Mouse (Mus musculus) layer of hippocampus, adult 2 months (tissue): ENCODE results near the gene Tbc1d2. TPM values are rescaled to one million over a fixed set of nuclear protein-coding genes. Genes with fewer than 3 reads are reported as not detected.
A peak's percentile ranks its signal among the peaks of the same experiment; 100 is the strongest.
"Not testable (repeated sequence)": the region's sequence is repeated elsewhere in the genome, so short reads cannot be mapped to it uniquely, and the experiment has no call there.

ENCODE experiments used
- DNase-seq, 2 experiments: peaks; one replicate each; pipeline ENCODE4 v3.0.0; 2022; ENCODE audit warnings: low spot score in 2 of 2
- H3K27ac ChIP-seq: fragments of 200-600 bp; 2 replicates; pipeline ENCODE4 v1.8.1; 2022
- H3K4me3 ChIP-seq: fragments of 200-600 bp; 2 replicates; pipeline ENCODE4 v1.8.1; 2022; ENCODE audit warnings: mild to moderate bottlenecking
- CTCF ChIP-seq: fragments of 200-600 bp; conservative IDR thresholded peaks from 2 replicates; pipeline ENCODE4 v1.8.1; 2022; ENCODE audit warnings: antibody characterized with exemption, mild to moderate bottlenecking, moderate library complexity
- total RNA-seq, 2 experiments: library from RNA; stranded (reverse); gene quantifications; 2 replicates each; pipeline ENCODE4 v1.2.3; 2021

Tbc1d2 gene
- total RNA-seq, 2 experiments from 2014 or later, result 2.6 to 3.1 TPM

DNA sequence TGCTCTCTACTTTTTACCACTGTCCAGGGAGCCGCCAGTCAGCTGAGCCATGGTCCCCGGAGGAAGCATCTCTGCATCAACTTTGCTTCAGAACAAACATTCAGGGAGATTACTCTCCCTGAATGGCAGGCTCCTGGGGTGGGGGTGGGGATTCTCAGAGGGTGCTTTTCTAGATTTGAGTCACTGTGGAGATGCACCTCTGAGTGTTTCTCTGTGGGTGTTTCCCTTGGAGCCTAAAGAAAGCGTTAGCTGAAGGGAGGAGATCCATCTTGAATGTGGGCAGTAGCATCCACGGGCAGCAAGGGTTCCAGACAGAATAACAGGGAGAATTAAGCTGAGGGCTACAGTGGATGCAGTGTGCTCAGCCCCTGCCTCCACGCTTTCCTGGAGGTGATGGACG, 15.1 kb downstream of the Tbc1d2 start:
- TF ChIP-seq CTCF, result no peak
- H3K27ac ChIP-seq, result no peak overlapping the region
- H3K4me3 ChIP-seq, result no peak overlapping the region
- no peak for DNase-seq

DNA sequence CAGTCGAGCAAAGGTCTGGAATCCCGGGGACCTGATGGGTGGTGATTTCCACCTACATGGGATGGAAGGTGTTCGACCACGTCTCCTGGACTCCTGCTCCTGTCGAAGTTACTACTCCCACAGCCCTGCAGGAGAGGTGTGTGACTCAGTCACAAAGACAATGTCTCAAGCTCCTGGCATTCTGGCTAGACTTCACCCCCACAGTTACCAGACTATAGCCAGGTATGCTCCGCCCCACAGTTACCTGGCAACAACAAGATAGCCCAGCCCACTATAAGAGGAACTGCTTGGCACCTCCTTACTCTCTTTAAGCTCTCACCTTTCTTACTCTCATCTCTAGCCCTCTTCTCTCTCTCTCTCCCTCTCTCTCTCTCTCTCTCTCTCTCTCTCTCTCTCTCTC, 16.4 kb downstream of the Tbc1d2 start:
- not testable (repeated sequence) for DNase-seq, H3K27ac ChIP-seq

DNA sequence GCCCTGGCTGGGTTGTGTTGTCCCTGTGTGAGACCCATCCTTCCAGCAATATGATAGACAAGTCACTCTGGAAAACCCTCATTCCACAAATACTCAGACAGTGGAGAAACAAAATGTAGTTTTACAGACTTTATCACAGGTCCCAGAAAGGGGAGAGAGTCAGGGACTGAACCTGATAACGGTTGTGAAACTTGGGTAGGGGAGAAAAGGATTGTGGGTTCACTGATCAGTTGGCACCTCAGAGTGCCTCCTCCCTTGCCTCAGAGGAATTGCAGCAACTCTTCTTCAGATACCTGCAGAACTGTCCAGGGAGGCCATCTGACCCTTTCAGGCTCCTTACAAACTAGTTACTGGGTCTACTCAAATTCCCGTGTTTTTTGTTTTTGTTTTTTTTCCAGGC, 17.5 kb downstream of the Tbc1d2 start:
- no peak for DNase-seq
- Histone ChIP-seq H3K4me3 (no peak overlapping the region), H3K27ac (no peak overlapping the region)
- no peak for TF ChIP-seq CTCF

More for the DNA sequence above, 16.4 kb downstream of the Tbc1d2 start:
- H3K4me3 ChIP-seq, result not testable (repeated sequence)

DNA sequence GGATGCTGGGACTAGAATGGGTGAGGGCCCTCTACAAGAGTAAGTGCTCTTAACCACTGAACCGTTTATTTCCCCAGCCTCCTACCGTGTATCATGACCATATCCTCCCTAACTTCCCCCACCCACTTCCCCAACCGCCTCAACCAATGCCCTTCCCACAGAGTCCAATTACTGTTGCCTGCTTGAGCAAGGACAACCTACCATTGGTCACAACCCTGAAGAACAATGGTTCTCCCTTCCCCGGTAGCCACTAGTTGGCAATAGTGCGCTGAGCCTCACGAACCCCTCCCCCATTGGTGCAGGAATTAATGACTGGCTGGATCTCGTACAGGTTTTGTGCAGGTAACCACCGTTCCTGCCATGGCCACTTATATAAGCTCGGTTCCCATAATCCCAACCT, 19.6 kb downstream of the Tbc1d2 start:
- no peak for DNase-seq
- Histone ChIP-seq H3K27ac (no peak overlapping the region), H3K4me3 (no peak overlapping the region)
- TF ChIP-seq CTCF, result peak; percentile 62

DNA sequence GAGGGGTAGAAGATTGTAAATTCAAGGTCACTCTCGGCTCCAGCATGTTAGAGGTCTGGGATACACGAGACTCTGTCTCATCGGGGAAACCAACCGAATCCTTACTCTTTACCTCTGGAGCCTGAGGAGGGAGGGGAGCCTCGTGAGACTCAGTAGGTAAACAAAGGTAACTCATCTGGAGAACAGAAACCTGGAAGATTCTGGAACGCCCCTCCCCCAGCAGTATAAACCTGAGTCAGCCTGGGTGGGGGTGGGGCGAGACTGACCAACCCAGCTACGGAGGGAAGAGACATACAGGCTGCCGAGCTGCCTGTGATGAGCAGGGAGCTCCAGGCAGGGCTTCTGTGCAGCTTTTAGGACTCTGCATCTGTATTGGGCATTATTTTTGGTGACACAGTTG, 21.1 kb downstream of the Tbc1d2 start:
- DNase-seq, result no peak
- no peak for TF ChIP-seq CTCF
- Histone ChIP-seq H3K27ac (no peak overlapping the region), H3K4me3 (no peak overlapping the region)

DNA sequence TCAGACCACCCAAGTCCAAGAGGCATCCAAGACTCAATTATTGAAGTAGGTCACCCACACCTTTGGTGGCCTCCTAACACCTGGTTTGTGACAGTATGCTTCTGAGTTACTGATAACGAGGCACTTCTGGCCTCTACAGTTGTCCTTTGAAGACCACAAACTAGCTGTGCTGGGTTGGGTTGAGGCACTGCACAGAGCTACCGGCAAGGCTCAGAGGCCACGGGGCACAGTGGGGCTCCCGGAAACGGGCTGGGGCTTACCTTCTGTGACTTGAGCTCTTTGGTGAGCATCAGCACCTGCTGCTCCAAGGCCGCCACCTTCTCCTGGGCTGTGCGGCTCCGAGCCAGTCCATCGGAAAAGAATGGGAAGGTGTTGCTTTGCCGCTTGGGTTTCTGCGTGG, 21.9 kb downstream of the Tbc1d2 start:
- Histone ChIP-seq H3K4me3 (no peak overlapping the region), H3K27ac (no peak overlapping the region)
- DNase-seq, result no peak
- TF ChIP-seq CTCF, result no peak

DNA sequence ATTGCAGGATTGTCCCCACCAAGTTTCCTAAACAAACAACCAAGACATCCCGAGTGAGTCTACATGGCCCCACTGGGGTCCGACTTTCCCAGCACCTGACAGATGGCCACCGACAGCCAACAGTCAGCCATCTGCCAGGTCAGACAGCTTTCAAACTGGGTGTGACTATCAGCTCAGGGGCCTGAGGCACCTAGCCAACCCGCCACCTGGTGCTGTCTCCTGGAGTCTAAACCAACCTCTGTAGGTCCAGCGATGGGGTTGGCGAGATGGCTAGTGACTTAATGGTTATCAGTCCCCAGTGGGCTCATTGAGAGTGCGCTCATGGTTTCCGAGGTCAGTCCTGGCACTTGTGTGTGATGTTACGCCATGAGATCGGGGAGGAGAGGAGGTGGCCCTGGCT, 24.9 kb downstream of the Tbc1d2 start:
- Histone ChIP-seq H3K27ac (no peak overlapping the region), H3K4me3 (no peak overlapping the region)
- TF ChIP-seq CTCF, result no peak
- no peak for DNase-seq

DNA sequence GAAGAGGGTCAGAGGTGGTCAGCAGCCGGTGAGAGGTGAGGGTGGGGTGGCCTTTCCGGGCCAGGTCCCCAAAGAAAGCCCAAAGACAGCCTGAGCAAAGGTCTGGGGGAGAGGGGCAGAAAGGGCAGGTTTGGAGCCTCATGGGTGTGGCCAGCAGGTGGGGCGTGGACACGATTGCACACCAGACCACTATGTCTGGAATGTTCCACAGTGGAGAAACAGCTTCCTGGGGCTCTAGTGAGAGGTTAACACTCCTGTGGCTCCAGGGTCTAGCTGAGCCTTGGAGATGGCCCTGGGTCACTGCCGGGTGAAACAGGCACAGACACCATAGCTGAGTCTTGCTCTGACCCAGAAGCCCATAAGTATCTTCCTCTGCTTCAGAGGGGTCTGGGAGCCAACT, 27.0 kb downstream of the Tbc1d2 start:
- no peak overlapping the region for H3K4me3 ChIP-seq
- TF ChIP-seq CTCF, result no peak
- H3K27ac ChIP-seq, result no peak overlapping the region
- DNase-seq, result no peak

DNA sequence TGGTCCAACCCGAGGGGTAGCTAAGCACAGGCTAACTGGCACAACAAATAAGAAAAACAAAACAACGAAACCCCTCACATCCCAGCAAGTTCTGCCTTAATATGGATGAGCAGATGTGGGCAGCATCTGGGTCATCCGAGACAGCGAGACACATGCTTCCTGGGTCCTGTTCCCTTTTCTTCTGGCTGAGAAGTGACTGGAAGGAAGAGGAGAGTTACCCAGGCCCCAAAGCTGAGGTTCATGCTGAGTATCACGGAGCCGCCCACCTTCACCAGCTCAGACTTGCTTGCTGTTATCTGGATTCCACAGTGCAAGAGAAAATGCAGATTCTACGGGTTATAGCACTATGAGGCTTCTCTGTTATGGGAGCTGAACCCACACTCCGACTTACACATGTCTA, 29.1 kb downstream of the Tbc1d2 start:
- H3K4me3 ChIP-seq, result no peak overlapping the region
- no peak for TF ChIP-seq CTCF
- no peak for DNase-seq
- H3K27ac ChIP-seq, result no peak overlapping the region

DNA sequence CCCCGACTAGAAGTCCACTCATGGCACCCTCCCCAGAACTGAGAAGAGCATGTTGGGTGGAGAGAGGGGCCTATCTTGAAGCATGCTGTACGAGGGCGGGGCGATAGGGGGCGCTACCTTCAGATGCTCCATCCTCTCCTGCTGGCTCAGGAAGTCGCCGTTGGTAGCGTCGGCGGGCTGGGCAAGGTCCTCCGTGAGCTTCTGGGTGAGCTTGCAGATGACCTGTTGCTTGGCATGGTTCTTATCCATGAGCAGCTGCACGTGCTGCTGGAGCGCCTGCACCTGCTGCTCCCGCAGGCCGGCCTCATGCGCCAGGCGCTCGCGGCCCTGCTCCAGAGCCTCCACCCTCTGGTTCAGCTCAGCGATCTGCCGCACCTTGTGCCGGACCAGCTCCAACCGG, 29.7 kb downstream of the Tbc1d2 start:
- DNase-seq, result no peak
- Histone ChIP-seq H3K4me3 (no peak overlapping the region; the same call in 1 of the 2 replicates), H3K27ac (no peak overlapping the region)
- TF ChIP-seq CTCF, result peak; percentile 70

DNA sequence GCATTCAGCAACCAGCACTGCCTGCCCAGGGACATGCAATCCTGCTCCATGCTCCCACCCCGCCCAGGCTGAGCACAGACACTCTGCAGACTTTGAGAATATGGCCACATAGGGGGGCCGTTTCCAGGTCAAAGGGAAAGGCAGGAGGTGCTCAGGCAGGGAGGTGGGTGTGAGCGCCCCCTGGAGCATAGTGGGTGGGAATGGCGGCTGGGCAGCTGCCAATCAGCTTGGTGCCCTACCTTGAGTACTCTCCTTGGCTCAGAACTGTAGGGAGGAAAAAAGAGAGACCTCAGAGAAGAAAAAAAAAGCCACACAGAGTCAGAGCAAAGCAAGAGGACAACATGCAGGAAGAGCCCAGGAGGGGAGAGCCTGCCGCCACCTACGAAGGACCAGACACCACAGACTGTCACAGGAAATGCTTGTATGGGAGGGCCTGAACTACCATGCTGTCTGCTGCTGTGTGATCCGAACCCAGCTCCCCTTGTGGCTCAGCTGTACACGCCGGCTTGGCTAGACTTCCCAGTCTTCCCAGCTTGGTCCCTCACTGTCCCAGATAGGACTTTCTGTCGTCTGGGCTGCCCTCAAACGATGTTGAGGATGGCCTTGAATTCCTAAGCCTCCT, 31.7 kb downstream of the Tbc1d2 start:
- no peak overlapping the region for H3K4me3 ChIP-seq
- no peak overlapping the region for H3K27ac ChIP-seq
- peak; percentile 60 for TF ChIP-seq CTCF
- no peak for DNase-seq

DNA sequence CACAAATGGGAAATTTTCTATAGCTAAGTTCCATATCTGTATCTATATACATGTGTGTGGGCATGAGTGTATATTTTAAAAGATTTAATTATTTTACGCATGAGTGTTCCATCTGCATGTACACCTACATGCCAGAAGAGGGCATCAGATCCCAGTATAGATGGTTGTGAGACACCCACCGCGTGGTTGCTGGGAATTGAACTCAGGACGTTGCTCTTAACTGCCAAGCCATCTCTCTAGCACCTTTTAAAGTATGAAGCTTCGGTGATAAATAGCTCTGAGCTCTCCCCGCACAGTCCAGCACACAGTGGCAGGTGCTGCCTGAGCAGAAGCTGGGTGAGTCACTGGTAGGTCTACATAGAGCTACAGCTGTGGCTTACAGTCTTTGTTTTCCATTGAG, 32.6 kb downstream of the Tbc1d2 start:
- H3K27ac ChIP-seq, result no peak overlapping the region

DNA sequence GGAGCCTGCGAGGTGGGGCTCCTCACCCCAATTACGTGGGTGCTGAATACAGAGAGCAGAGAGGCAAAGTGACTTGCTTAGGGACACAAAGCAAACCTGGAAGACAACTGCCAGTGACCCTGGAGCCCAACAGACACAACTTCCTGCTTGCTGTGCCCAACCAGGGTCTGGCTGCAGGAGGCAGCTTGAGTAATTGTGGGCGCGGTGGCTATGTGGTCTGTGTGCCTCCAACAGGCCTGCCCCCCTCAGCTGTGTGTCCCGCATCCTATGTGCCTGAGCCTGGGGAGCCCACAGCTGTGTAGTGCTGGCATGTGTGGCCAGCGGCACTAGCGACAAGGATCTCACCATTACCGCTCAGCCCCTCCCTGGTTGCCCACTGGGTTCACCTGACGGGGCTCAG, 35.4 kb downstream of the Tbc1d2 start:
- Histone ChIP-seq H3K27ac (no peak overlapping the region), H3K4me3 (no peak overlapping the region)
- TF ChIP-seq CTCF, result no peak
- no peak for DNase-seq

More for the DNA sequence above, 32.6 kb downstream of the Tbc1d2 start:
- peak; percentile 69 for TF ChIP-seq CTCF
- no peak overlapping the region for H3K4me3 ChIP-seq
- no peak for DNase-seq

DNA sequence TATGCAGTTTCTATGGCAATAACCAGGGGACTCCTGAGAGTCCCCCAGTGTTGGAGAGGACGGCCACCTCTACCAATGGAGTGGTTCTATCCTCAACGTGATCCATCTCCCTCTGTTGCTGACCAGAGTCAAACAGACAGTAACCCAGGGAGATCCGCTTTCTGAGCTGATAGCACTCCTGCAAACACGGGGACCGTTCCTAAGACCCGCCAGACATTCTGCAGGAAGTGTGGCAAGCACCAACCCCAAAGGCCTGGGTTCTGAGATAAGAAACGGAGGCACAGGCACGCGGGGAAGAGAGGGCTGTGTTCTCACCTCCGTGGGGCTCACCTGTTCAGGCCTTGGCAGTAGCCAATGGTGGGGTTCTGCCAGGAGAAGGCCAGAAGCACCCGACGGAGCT, 36.4 kb downstream of the Tbc1d2 start:
- Histone ChIP-seq H3K27ac (no peak overlapping the region), H3K4me3 (no peak overlapping the region)
- DNase-seq, result no peak
- TF ChIP-seq CTCF, result no peak

DNA sequence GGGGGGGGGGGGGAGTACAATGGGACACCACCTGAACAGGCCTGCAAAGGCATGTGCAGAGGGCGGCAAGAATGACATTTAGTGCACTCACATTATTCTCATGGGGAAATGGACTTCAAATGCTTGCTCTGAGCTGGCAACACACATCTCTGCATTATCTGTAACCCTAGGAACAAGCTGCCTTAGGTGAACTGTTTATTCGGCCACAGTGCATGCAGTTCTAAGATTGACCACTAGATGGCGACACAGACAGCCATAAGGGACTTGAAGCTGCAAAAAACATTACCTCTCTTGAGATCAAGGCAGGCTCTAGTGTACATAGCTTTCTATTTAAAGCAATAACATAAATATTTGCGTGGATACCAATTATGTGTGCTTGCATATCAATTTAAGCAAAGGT, 38.8 kb downstream of the Tbc1d2 start:
- no peak overlapping the region for H3K4me3 ChIP-seq
- peak; percentile 85 to 92 for DNase-seq
- no peak overlapping the region for H3K27ac ChIP-seq
- peak; percentile 97 for TF ChIP-seq CTCF
